Mouse (Mus musculus) heart, adult 18-20 months (tissue): ENCODE results near the gene Gnpat. TPM values are rescaled to one million over a fixed set of nuclear protein-coding genes. Genes with fewer than 3 reads are reported as not detected.

ENCODE experiments used
- total RNA-seq, 2 experiments: library from RNA; stranded (reverse); gene quantifications; 2 replicates each; pipeline ENCODE4 v1.2.3; 2021

The Gnpat gene
- total RNA-seq, 2 experiments from 2014 or later: 177 to 188 TPM

Other genes with a start within 250 kb of the Gnpat start
- gene 2310022B05Rik, start 199.7 kb upstream of the Gnpat start, total RNA-seq: 10 to 100 TPM; 50.8 to 70.0 TPM
- gene Ttc13, start 141.1 kb upstream of the Gnpat start, total RNA-seq: 10 to 100 TPM; 14.7 to 15.0 TPM
- gene Arv1, start 140.9 kb upstream of the Gnpat start, total RNA-seq: 1 to 10 TPM; 3.6 to 4.0 TPM
- gene Fam89a, start 111.2 kb upstream of the Gnpat start, total RNA-seq: 1 to 10 TPM; 1.3 to 1.7 TPM
- gene Trim67, start 69.9 kb upstream of the Gnpat start, total RNA-seq: under 1 TPM; 0.47 to 0.67 TPM
- gene 2810004N23Rik, start 87 bp downstream of the Gnpat start, total RNA-seq: 10 to 100 TPM; 44.3 to 48.5 TPM
- gene Exoc8, start 34.7 kb downstream of the Gnpat start, total RNA-seq: 10 to 100 TPM; 18.4 to 18.7 TPM
- gene Sprtn, start 34.9 kb downstream of the Gnpat start, total RNA-seq: 10 to 100 TPM; 10.5 to 12.9 TPM
- 100 to 1,000 TPM; 310 to 331 TPM for gene Egln1, start 86.3 kb downstream of the Gnpat start, total RNA-seq
- gene Tsnax, start 150.0 kb downstream of the Gnpat start, total RNA-seq: 10 to 100 TPM; 68.6 to 73.4 TPM
- 1 to 10 TPM; 1.4 to 1.7 TPM for gene Disc1, start 191.2 kb downstream of the Gnpat start, total RNA-seq